Mouse (Mus musculus): ENCODE results near the gene Iqcm.

GRCm38 (mm10) chr8:75746561-75746960 lies 298.1 kb downstream of the Iqcm start:
- no peak for TF ChIP-seq CTCF (IDR thresholded peaks at IDR 0.05; ENCODE audit: control insufficient read depth, insufficient read depth, insufficient read length)
- TF ChIP-seq USF1 (IDR thresholded peaks at IDR 0.05; ENCODE audit: low read depth) = no peak
- TF ChIP-seq MAX (IDR thresholded peaks at IDR 0.05) = no peak
- TF ChIP-seq MYOG (IDR thresholded peaks at IDR 0.05; ENCODE audit: control insufficient read depth, extremely low read depth, insufficient read length) = no peak

Data from C2C12 (cell line).